Comparison of ENCODE assay signal across 10 mouse cellular contexts in genomic region chr10:69690961-69691451, GRCm38 (mm10).
DNase-seq lines count a peak whose midpoint lies in the region; ATAC-seq and TF ChIP-seq lines count a peak whose summit lies in the region.
"Had no signal": no experiment of that assay in that cellular context is flagged by ENCODE, and none has a peak within 500 bp of the region (broad histone marks: within the 10 kb centered on the region; RNA-seq: fewer than 3 reads in every experiment).

No protein-coding gene starts in this region.

- H3K4me3 ChIP-seq in heart, embryonic 12.5 days, result peak overlapping the region; percentile 27
- H3K4me3 ChIP-seq in forebrain, embryonic 15.5 days, result peak overlapping the region; percentile 19
- H3K4me3 ChIP-seq in limb, embryonic 13.5 days, result no peak overlapping the region

- TF ChIP-seq CTCF in brain, embryonic 14.5 days (IDR thresholded peaks at IDR 0.05; ENCODE audit: borderline replicate concordance, extremely low read depth, insufficient read depth, insufficient read length), result no peak

- ATAC-seq in heart, embryonic 12.5 days (ENCODE audit: insufficient number of reproducible peaks, low FRiP score), result no peak
- ATAC-seq in forebrain, embryonic 15.5 days (replicated peaks), result peak; percentile 58
- ATAC-seq in limb, embryonic 13.5 days (ENCODE audit: low FRiP score, low read depth), result no peak
- ATAC-seq: lung, postnatal 0 days had no signal

- H3K27ac ChIP-seq in heart, embryonic 12.5 days (ENCODE audit: poor library complexity, severe bottlenecking), result no peak overlapping the region
- peak overlapping the region; percentile 78 for H3K27ac ChIP-seq in forebrain, embryonic 15.5 days (replicated peaks)
- no peak overlapping the region for H3K27ac ChIP-seq in limb, embryonic 13.5 days

- H3K9me3 ChIP-seq in heart, embryonic 12.5 days (replicated peaks), result no peaks in the 10 kb centered on the region
- no peaks in the 10 kb centered on the region for H3K9me3 ChIP-seq in forebrain, embryonic 15.5 days
- no peaks in the 10 kb centered on the region for H3K9me3 ChIP-seq in limb, embryonic 13.5 days

- intact Hi-C loops in heart, postnatal 36 days (cut with DNase I), result no loop called here
- intact Hi-C loops in left cerebral cortex, postnatal 14 days (cut with DNase I), result no loop called here

- H3K27me3 ChIP-seq in heart, embryonic 12.5 days (replicated peaks), result no peaks in the 10 kb centered on the region
- no peaks in the 10 kb centered on the region for H3K27me3 ChIP-seq in forebrain, embryonic 15.5 days
- H3K27me3 ChIP-seq in limb, embryonic 13.5 days, result peaks cover 3% of the 10 kb centered on the region; the same call in 1 of the 2 replicates

- H3K4me1 ChIP-seq in heart, embryonic 12.5 days (replicated peaks), result peaks cover 13% of the 10 kb centered on the region
- H3K4me1 ChIP-seq in forebrain, embryonic 15.5 days, result peaks cover 17% of the 10 kb centered on the region
- peaks cover 15% of the 10 kb centered on the region for H3K4me1 ChIP-seq in limb, embryonic 13.5 days

- no peaks in the 10 kb centered on the region for H3K36me3 ChIP-seq in heart, embryonic 12.5 days
- no peaks in the 10 kb centered on the region for H3K36me3 ChIP-seq in forebrain, embryonic 15.5 days
- no peaks in the 10 kb centered on the region for H3K36me3 ChIP-seq in limb, embryonic 13.5 days

- 25% methylated on average over 6 of the region's 6 CpGs for WGBS in heart, embryonic 12.5 days
- WGBS in forebrain, embryonic 15.5 days, result 5% methylated on average over 6 of the region's 6 CpGs
- WGBS in limb, embryonic 13.5 days, result 18% methylated on average over 6 of the region's 6 CpGs

- no peak for DNase-seq in heart, postnatal 36 days
- peak; percentile 85 for DNase-seq in brain, embryonic 14.5 days (ENCODE audit: low read depth)
- DNase-seq in embryo, embryonic 11 days, result no peak
- DNase-seq in adrenal gland, adult (ENCODE audit: inconsistent age in 2 of 2, low spot score in 1 of 2), result no peak
- DNase-seq in left cerebral cortex, postnatal 14 days (ENCODE audit: low spot score in 2 of 2), result no peak
- DNase-seq: kidney, postnatal 4 days had no signal

- H3K9ac ChIP-seq in heart, embryonic 12.5 days, result peak overlapping the region; percentile 56; the same call in 1 of the 2 replicates
- 0 out of 2 replicates have a peak overlapping the region, but pooled peaks have one; percentile 19 for H3K9ac ChIP-seq in forebrain, embryonic 15.5 days (replicated peaks)
- no peak overlapping the region for H3K9ac ChIP-seq in limb, embryonic 13.5 days

- no peak for TF ChIP-seq POLR2A in brain, embryonic 14.5 days (IDR thresholded peaks at IDR 0.05; ENCODE audit: borderline replicate concordance, extremely low read depth, insufficient read depth, insufficient read length, poor library complexity, severe bottlenecking)

- peak overlapping the region; percentile 68 for H3K4me2 ChIP-seq in heart, embryonic 12.5 days
- H3K4me2 ChIP-seq in forebrain, embryonic 15.5 days (replicated peaks), result peak overlapping the region; percentile 41
- peak overlapping the region; percentile 43 for H3K4me2 ChIP-seq in limb, embryonic 13.5 days (replicated peaks)
